Mouse (Mus musculus) stomach, postnatal 0 days (tissue): ENCODE data around the gene Rbms3.

ENCODE experiments used
- CTCF ChIP-seq: IDR thresholded peaks from 2 replicates; pipeline ENCODE4 v1.5.1; 2016; ENCODE audit warnings: antibody characterized with exemption, low read depth, mild to moderate bottlenecking, moderate library complexity
- EP300 ChIP-seq: optimal IDR thresholded peaks from 2 replicates; pipeline ENCODE3; 2016; ENCODE audit warnings: antibody characterized with exemption

- no peak for TF ChIP-seq EP300
- TF ChIP-seq CTCF: no peak
These were observed 536.2 kb downstream of the Rbms3 start for GRCm38 (mm10) chr9:117093551-117093950.
